Mouse (Mus musculus): ENCODE measurements around the gene 2310034G01Rik. TPM values are rescaled to one million over a fixed set of nuclear protein-coding genes. Genes with fewer than 3 reads are reported as not detected.

Gene 2310034G01Rik
- polyA plus RNA-seq, 1 experiment from 2014 or later = 3.6 TPM

DNA sequence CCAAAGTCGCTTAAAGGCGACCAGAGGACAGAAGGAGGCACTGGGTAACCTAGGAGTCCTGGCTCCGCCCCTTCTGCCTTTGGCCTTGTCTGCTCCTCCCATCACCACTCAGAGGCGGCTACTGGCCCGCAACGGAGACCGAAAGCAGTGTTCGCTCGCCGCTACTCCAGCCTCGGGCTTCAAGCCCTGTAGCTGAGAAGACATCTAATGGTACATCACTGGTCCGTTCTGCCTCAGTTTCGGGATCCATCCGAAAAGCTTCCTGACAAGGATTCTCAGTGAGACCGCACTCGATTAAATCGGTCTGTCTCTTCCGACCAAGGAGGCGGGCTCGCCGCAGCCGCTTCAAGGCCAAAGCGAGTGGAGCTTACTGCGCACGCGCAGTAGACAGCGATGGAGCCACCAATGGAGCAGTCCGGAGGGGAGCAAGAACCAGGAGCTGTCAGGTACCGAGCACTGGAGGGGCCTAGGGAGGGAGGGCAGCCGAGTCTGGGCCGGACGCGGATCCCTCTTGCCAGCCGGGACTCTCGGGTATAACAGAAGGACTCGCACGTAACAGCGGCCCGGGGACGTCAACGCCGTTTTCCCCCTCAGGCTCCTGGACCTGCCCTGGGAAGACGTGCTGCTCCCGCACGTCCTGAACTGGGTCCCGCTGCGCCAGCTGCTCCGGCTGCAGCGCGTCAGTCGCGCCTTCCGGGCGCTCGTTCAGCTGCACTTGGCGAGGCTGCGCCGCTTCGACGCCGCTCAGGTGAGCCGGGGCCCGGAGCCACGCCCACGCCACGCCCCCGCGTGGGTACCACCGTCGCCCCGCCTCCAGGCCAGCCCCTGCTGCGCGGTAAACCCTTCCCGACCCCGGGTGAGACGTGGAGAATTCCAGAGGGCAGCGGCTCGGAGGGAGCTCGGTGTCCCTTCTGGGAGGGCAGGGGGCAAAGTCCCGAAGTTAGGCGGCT lies 21.7 kb downstream of the 2310034G01Rik start, which contains the start of gene Fbxl15:
Gene Fbxl15 (plus strand): TSS at position 104 of the 950 bp plus-strand sequence.
- Histone ChIP-seq H3K4me2 (ENCODE audit: low read depth, low read length) (peak within 1 kb of the TSS; percentile 99), H3K36me3 (ENCODE audit: control insufficient read depth, insufficient read depth, low read length) (peaks cover 25% of the 10 kb centered on the region), H3K4me1 (ENCODE audit: control insufficient read depth, insufficient read depth, low read length) (peaks cover 14% of the 10 kb centered on the region), H3K9ac (ENCODE audit: low read depth, low read length) (peak within 1 kb of the TSS; percentile 67), H3K9me3 (ENCODE audit: control insufficient read depth, low read length) (no peaks in the 10 kb centered on the region), H3K27me3 (replicated peaks; ENCODE audit: control insufficient read depth, insufficient read depth, low read length) (peaks cover 40% of the 10 kb centered on the region), H3K4me3 (ENCODE audit: low read depth, low read length) (peak within 1 kb of the TSS; percentile 70), H3K27ac (replicated peaks; ENCODE audit: low read depth, low read length) (peak within 1 kb of the TSS; percentile 83)
- peak; percentile 97 for DNase-seq (ENCODE audit: low spot score)
- under 1% methylated on average over 71 of the region's 81 CpGs for WGBS
- peak; percentile 92 for ATAC-seq (ENCODE audit: low read depth)

DNA sequence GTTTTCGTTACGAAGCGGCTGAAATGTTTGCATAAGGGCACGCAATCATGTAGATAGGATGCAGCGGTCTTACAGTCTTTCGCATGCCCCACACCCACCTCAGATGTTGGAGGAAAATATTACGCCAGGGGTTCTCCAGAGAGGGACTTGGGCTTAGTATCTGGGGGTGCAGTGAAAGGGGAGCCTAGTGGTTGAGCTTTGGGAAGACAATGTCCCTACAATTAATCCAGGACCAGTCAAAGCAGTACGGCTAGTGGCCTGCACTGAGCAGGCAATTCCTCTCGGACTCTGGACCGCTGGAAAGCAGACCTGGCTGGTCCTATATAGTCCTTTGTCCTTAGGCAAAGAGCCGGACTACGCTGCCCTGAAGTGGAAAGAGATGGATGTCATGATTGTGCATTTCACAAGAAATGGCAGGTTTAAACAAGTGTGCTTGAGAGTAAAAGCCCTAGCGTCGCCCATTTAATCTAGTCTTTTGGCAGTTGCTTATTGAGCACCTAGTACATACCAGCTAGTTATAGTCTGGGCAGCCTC lies 22.5 kb downstream of the 2310034G01Rik start:
- peak overlapping the region; percentile 83; the same call in 1 of the 2 replicates for H3K27ac ChIP-seq (replicated peaks; ENCODE audit: low read depth, low read length)
- H3K4me3 ChIP-seq (ENCODE audit: low read depth, low read length) = peak overlapping the region; percentile 70
- H3K9ac ChIP-seq (ENCODE audit: low read depth, low read length) = peak overlapping the region; percentile 67
- peak overlapping the region; percentile 99 for H3K4me2 ChIP-seq (ENCODE audit: low read depth, low read length)
- H3K4me1 ChIP-seq (ENCODE audit: control insufficient read depth, insufficient read depth, low read length) = peaks cover 14% of the 10 kb centered on the region
- H3K9me3 ChIP-seq (ENCODE audit: control insufficient read depth, low read length) = no peaks in the 10 kb centered on the region
- H3K36me3 ChIP-seq (ENCODE audit: control insufficient read depth, insufficient read depth, low read length) = peaks cover 24% of the 10 kb centered on the region
- no peak for DNase-seq (ENCODE audit: low spot score)
- peaks cover 47% of the 10 kb centered on the region for H3K27me3 ChIP-seq (replicated peaks; ENCODE audit: control insufficient read depth, insufficient read depth, low read length)
- no peak for ATAC-seq (ENCODE audit: low read depth)
- 35% methylated on average over 14 of the region's 14 CpGs for WGBS

DNA sequence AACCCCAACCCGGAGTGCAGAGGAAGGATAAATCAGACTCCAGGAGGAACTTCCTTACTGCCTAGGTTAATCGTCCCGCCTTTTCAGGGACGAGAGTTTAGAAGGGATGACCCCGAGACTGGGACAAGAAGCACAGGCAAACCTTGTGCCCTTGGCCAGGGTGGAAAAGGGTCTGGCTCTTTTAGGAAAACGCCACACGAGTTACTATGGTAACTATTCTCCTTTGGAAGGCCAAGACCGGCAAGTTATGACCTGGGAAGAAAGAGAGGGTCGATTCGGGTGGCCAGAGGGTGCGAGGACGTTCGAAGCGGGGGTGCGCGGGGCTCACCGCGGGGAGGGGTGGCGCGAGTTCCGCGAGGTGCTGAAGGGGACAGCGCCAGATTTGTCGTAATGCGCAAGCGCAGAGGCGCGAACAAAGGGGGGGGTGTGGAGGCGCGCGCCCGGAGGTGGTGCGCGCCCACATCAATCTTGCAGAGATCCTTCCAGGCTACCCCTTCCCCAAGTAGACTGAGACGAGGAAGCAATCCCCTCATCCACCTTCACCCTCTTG lies 23.3 kb downstream of the 2310034G01Rik start, which contains the start of gene Psd:
Gene Psd (minus strand): TSS at position 401 of the 550 bp plus-strand sequence.
- Histone ChIP-seq H3K27me3 (replicated peaks; ENCODE audit: control insufficient read depth, insufficient read depth, low read length) (peaks cover 54% of the 10 kb centered on the region), H3K27ac (replicated peaks; ENCODE audit: low read depth, low read length) (peak within 1 kb of the TSS; percentile 83), H3K4me2 (ENCODE audit: low read depth, low read length) (peak within 1 kb of the TSS; percentile 99), H3K9me3 (ENCODE audit: control insufficient read depth, low read length) (no peaks in the 10 kb centered on the region), H3K9ac (ENCODE audit: low read depth, low read length) (peak within 1 kb of the TSS; percentile 67), H3K4me3 (ENCODE audit: low read depth, low read length) (peak within 1 kb of the TSS; percentile 70), H3K4me1 (ENCODE audit: control insufficient read depth, insufficient read depth, low read length) (peaks cover 14% of the 10 kb centered on the region), H3K36me3 (ENCODE audit: control insufficient read depth, insufficient read depth, low read length) (peaks cover 16% of the 10 kb centered on the region; the same call in 1 of the 2 replicates)
- ATAC-seq (ENCODE audit: low read depth) = no peak
- WGBS = under 1% methylated on average over 34 of the region's 35 CpGs
- DNase-seq (ENCODE audit: low spot score) = no peak

DNA sequence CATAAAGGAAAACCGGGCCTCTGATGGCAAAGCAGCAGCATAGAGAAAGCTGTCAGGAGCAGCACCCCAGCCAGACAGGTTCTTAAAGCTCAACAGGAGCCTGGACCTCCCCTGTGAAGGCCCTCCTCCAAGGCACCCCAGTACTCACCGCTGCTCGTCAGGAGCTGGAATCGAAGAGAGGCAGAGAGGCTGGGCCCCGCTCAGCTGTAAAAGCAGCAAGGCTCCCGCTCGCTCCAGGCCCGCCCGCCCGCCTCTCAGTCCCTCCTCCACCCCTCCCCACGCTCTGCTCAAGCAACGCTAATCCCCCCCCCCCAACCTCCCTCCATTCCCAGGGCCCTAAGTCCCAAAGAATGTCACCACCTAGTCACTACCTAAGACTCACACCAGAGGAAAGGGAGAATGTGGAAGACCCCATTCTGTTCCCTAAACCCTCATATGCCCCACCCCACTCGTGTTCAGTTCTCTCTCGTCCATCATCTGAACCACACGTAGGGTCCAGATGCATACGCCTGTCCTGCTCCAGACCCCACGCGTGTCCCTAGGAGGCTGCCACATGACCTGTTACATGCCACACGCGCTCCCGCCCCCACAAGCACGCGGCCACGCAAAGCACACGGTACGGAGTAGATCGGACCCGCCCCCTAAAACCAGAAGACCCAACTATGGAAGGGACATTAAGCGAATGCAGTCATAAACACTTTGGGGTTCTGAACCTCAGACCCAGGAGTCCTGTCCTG lies 23.9 kb downstream of the 2310034G01Rik start:
- Histone ChIP-seq H3K4me1 (ENCODE audit: control insufficient read depth, insufficient read depth, low read length) (peaks cover 14% of the 10 kb centered on the region), H3K36me3 (ENCODE audit: control insufficient read depth, insufficient read depth, low read length) (peaks cover 10% of the 10 kb centered on the region; the same call in 1 of the 2 replicates), H3K27ac (replicated peaks; ENCODE audit: low read depth, low read length) (no peak overlapping the region), H3K4me3 (ENCODE audit: low read depth, low read length) (peak overlapping the region; percentile 70), H3K4me2 (ENCODE audit: low read depth, low read length) (peak overlapping the region; percentile 99), H3K9ac (ENCODE audit: low read depth, low read length) (0 out of 2 replicates have a peak overlapping the region, but pooled peaks have one; percentile 14), H3K9me3 (ENCODE audit: control insufficient read depth, low read length) (no peaks in the 10 kb centered on the region), H3K27me3 (replicated peaks; ENCODE audit: control insufficient read depth, insufficient read depth, low read length) (peaks cover 61% of the 10 kb centered on the region)
- no peak for DNase-seq (ENCODE audit: low spot score)
- WGBS = 6% methylated on average over 25 of the region's 29 CpGs
- no peak for ATAC-seq (ENCODE audit: low read depth)

DNA sequence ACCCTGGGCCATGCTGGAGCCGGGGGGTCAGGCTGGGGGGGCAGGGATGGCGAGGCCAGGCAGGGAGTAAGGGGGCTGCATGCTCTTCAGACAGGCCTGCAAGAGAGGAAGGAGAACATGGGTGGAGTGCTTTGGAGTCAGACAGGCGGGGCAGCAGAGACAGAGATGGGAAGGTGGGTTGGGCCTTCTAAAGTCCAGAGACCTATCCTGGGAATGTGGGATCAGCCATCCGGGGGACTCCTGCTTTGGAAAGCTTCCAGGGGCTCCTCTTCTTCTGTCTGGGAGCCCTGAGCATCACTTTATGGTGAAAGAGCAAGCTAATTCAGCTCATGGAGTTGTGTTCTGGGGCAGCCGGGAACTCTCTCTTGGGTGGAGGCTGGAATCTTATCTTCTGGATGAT lies 25.2 kb downstream of the 2310034G01Rik start:
- Histone ChIP-seq H3K4me3 (ENCODE audit: low read depth, low read length) (no peak overlapping the region), H3K36me3 (ENCODE audit: control insufficient read depth, insufficient read depth, low read length) (no peaks in the 10 kb centered on the region), H3K27ac (replicated peaks; ENCODE audit: low read depth, low read length) (no peak overlapping the region), H3K27me3 (replicated peaks; ENCODE audit: control insufficient read depth, insufficient read depth, low read length) (peaks cover 74% of the 10 kb centered on the region), H3K4me2 (ENCODE audit: low read depth, low read length) (no peak overlapping the region), H3K4me1 (ENCODE audit: control insufficient read depth, insufficient read depth, low read length) (peaks cover 14% of the 10 kb centered on the region), H3K9me3 (ENCODE audit: control insufficient read depth, low read length) (no peaks in the 10 kb centered on the region), H3K9ac (ENCODE audit: low read depth, low read length) (no peak overlapping the region)
- DNase-seq (ENCODE audit: low spot score) (no peak), ATAC-seq (ENCODE audit: low read depth) (no peak)
- 65% methylated on average over 5 of the region's 5 CpGs for WGBS

DNA sequence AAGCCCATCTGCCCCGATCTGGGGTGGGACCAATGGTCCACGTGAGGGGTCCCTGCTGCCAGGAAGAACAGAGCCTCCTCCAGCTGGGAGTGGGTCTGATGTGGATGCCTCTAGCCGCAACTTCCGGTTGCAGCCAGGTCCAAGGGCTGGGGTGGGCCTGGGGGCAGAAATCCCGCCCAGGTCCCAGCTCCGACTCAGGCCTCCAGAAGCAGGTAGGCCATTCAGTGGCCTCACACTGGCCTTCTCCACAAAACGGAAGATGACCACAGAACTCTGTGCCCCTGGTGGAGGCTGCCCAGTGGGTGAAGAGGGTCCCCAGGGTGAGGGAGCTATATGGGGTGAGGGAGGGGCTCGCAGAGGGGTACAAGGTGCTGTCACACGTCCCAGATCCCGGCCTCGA lies 25.7 kb downstream of the 2310034G01Rik start:
- Histone ChIP-seq H3K4me1 (ENCODE audit: control insufficient read depth, insufficient read depth, low read length) (peaks cover 13% of the 10 kb centered on the region), H3K9me3 (ENCODE audit: control insufficient read depth, low read length) (no peaks in the 10 kb centered on the region), H3K9ac (ENCODE audit: low read depth, low read length) (no peak overlapping the region), H3K36me3 (ENCODE audit: control insufficient read depth, insufficient read depth, low read length) (no peaks in the 10 kb centered on the region), H3K4me2 (ENCODE audit: low read depth, low read length) (no peak overlapping the region), H3K4me3 (ENCODE audit: low read depth, low read length) (no peak overlapping the region), H3K27ac (replicated peaks; ENCODE audit: low read depth, low read length) (no peak overlapping the region), H3K27me3 (replicated peaks; ENCODE audit: control insufficient read depth, insufficient read depth, low read length) (peaks cover 79% of the 10 kb centered on the region)
- ATAC-seq (ENCODE audit: low read depth) (no peak), DNase-seq (ENCODE audit: low spot score) (no peak)
- 53% methylated on average over 11 of the region's 11 CpGs for WGBS

DNA sequence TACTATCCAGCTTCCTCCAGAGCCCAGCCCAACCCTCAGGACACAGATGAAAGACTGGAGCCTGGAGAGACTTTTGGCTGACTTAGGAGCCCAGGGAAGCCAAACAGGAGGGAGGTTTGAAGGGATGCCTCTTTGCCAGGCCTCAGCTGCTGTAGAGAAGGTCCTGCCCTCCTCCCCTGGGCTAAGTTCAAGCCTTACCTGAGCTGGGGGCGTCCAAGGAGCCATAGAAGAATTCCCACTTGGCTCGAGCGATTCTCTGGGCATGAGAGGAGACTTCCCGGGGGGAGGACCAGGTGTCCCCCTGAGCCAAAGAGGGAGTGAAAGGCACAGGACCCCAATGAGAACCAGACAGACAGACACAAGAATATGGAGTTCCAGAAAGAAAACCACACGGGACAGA lies 26.4 kb downstream of the 2310034G01Rik start:
- WGBS = 65% methylated on average over 5 of the region's 5 CpGs
- no peaks in the 10 kb centered on the region for H3K9me3 ChIP-seq (ENCODE audit: control insufficient read depth, low read length)
- ATAC-seq (ENCODE audit: low read depth) (no peak), DNase-seq (ENCODE audit: low spot score) (no peak)
- peaks cover 12% of the 10 kb centered on the region; the same call in 1 of the 2 replicates for H3K4me1 ChIP-seq (ENCODE audit: control insufficient read depth, insufficient read depth, low read length)
- no peak overlapping the region for H3K4me3 ChIP-seq (ENCODE audit: low read depth, low read length)
- peaks cover 85% of the 10 kb centered on the region for H3K27me3 ChIP-seq (replicated peaks; ENCODE audit: control insufficient read depth, insufficient read depth, low read length)
- no peak overlapping the region for H3K27ac ChIP-seq (replicated peaks; ENCODE audit: low read depth, low read length)
- no peak overlapping the region for H3K9ac ChIP-seq (ENCODE audit: low read depth, low read length)
- H3K4me2 ChIP-seq (ENCODE audit: low read depth, low read length) = no peak overlapping the region
- no peaks in the 10 kb centered on the region for H3K36me3 ChIP-seq (ENCODE audit: control insufficient read depth, insufficient read depth, low read length)

DNA sequence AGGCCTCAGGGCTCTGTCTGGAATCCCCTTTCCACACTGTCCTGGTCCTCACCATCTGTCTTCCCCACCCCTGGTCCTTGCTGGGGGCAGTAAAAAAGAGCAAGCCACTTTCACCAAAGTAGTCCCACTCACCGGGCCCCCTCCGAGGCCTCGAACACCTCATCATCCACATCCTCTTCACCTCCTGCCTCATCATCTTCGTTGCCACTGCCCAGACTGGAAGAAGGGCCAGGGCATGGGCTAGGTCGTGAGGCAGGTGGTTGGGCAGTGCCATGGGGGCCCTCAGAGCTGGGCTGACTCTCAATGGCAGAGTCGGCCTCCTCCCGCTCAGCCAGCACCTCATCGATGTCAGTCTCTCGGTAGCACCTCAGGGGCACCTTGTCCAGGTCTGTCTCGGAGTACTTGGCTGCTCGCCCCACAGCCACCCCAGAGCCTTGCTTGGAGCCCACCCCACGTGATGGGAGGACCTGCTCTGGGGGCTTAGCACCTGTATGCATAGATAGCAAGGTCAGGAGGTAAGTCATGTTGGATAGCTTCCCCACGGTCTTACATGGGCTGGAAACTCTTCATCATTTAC lies 27.0 kb downstream of the 2310034G01Rik start:
- Histone ChIP-seq H3K27me3 (replicated peaks; ENCODE audit: control insufficient read depth, insufficient read depth, low read length) (peaks cover 91% of the 10 kb centered on the region), H3K4me2 (ENCODE audit: low read depth, low read length) (no peak overlapping the region), H3K9ac (ENCODE audit: low read depth, low read length) (no peak overlapping the region), H3K27ac (replicated peaks; ENCODE audit: low read depth, low read length) (no peak overlapping the region), H3K4me1 (ENCODE audit: control insufficient read depth, insufficient read depth, low read length) (peaks cover 14% of the 10 kb centered on the region; the same call in 1 of the 2 replicates), H3K36me3 (ENCODE audit: control insufficient read depth, insufficient read depth, low read length) (no peaks in the 10 kb centered on the region), H3K4me3 (ENCODE audit: low read depth, low read length) (no peak overlapping the region), H3K9me3 (ENCODE audit: control insufficient read depth, low read length) (no peaks in the 10 kb centered on the region)
- WGBS = 67% methylated on average over 12 of the region's 13 CpGs
- ATAC-seq (ENCODE audit: low read depth) (no peak), DNase-seq (ENCODE audit: low spot score) (no peak)
